Mouse (Mus musculus) G1E (cell line): ENCODE results near the gene Bcar3. TPM values are rescaled to one million over a fixed set of nuclear protein-coding genes. Genes with fewer than 3 reads are reported as not detected.

Source experiments
- ATAC-seq: 2 replicates; pipeline ENCODE4 v1.8.0; 2016; ENCODE audit warnings: mild to moderate bottlenecking; ENCODE audit not compliant: insufficient number of reproducible peaks, poor library complexity, low FRiP score, severe bottlenecking; ENCODE audit errors: extremely low read depth
- DNase-seq: peaks from one replicate; pipeline ENCODE4 v3.0.0; 2012; ENCODE audit warnings: low spot score
- H3K27me3 ChIP-seq: 2 replicates; pipeline ENCODE4 v1.6.1; 2012; ENCODE audit warnings: mild to moderate bottlenecking, low read length, inconsistent platforms; ENCODE audit not compliant: insufficient read depth
- H3K36me3 ChIP-seq: replicated peaks from 2 replicates; pipeline ENCODE3; 2012; ENCODE audit warnings: mild to moderate bottlenecking, inconsistent platforms
- H3K4me1 ChIP-seq: 2 replicates; pipeline ENCODE4 v1.6.1; 2012; ENCODE audit warnings: low read depth, low read length, inconsistent platforms, mixed read lengths; ENCODE audit not compliant: insufficient read depth
- H3K4me3 ChIP-seq: 2 replicates; pipeline ENCODE4 v1.5.1; 2012; ENCODE audit warnings: low read depth, mild to moderate bottlenecking, inconsistent platforms, low read length, moderate library complexity, mixed read lengths
- H3K9me3 ChIP-seq: replicated peaks from 2 replicates; pipeline ENCODE4 v1.6.1; 2012; ENCODE audit warnings: inconsistent platforms
- CTCF ChIP-seq: IDR thresholded peaks from 2 replicates; pipeline ENCODE4 v1.5.1; 2012; ENCODE audit warnings: low read depth, low read length, inconsistent platforms, mixed read lengths
- GATA1 ChIP-seq: IDR thresholded peaks from 2 replicates; pipeline ENCODE4 v1.6.1; 2012; ENCODE audit warnings: borderline replicate concordance, low read length, inconsistent platforms, mixed read lengths
- GATA2 ChIP-seq: IDR thresholded peaks from 2 replicates; pipeline ENCODE4 v1.6.1; 2012; ENCODE audit warnings: low read depth, low read length, inconsistent platforms, borderline replicate concordance
- POLR2AphosphoS5 ChIP-seq: IDR thresholded peaks from 2 replicates; pipeline ENCODE4 v1.6.1; 2012; ENCODE audit warnings: low read depth, low read length, inconsistent platforms; ENCODE audit not compliant: insufficient replicate concordance
- TAL1 ChIP-seq: conservative IDR thresholded peaks from 2 replicates; pipeline ENCODE4 v1.6.1; 2012; ENCODE audit warnings: low read depth, low read length, inconsistent platforms, mixed read lengths
- polyA plus RNA-seq: library from polyadenylated mRNA; stranded (reverse); fragments of >175 nt; gene quantifications from 2 replicates; pipeline ENCODE4 v1.2.3, GENCODE M21; 2012
- total RNA-seq, 2 experiments: library from RNA; stranded (forward) in 1 of 2; stranded (reverse) in 1 of 2; fragments of 200-1000 nt in 1 of 2; fragments of >200 nt in 1 of 2; fragmentation: Nextera tagmentation in 1 of 2; gene quantifications; 2 replicates each; pipeline ENCODE4 v1.2.3; 2014 to 2017

The Bcar3 gene
- total and polyA plus RNA-seq, 3 experiments = 0.27 TPM; not detected in 2

- Histone ChIP-seq H3K36me3 (no peaks in the 10 kb centered on the region), H3K27me3 (no peaks in the 10 kb centered on the region), H3K9me3 (no peaks in the 10 kb centered on the region), H3K4me3 (no peak overlapping the region), H3K4me1 (no peaks in the 10 kb centered on the region)
- DNase-seq (no peak), ATAC-seq (no peak; the same call in 1 of the 2 replicates)
- TF ChIP-seq POLR2AphosphoS5 (no peak), GATA2 (no peak), TAL1 (no peak), CTCF (no peak), GATA1 (no peak)
Observed at GRCm38 (mm10) chr3:122520875-122521274, 226.9 kb downstream of the Bcar3 start.

GRCm38 (mm10) chr3:122521294-122521693 lies 227.4 kb downstream of the Bcar3 start:
- H3K4me1 ChIP-seq = no peaks in the 10 kb centered on the region
- no peak for TF ChIP-seq GATA2
- no peak for TF ChIP-seq POLR2AphosphoS5
- no peak for TF ChIP-seq CTCF
- no peaks in the 10 kb centered on the region for H3K36me3 ChIP-seq
- H3K9me3 ChIP-seq = no peaks in the 10 kb centered on the region
- ATAC-seq (peak; percentile 24; the same call in 1 of the 2 replicates), DNase-seq (no peak)
- no peak overlapping the region for H3K4me3 ChIP-seq
- H3K27me3 ChIP-seq = no peaks in the 10 kb centered on the region

GRCm38 (mm10) chr3:122528477-122528876 lies 234.5 kb downstream of the Bcar3 start:
- Histone ChIP-seq H3K4me1 (no peaks in the 10 kb centered on the region), H3K9me3 (no peaks in the 10 kb centered on the region), H3K36me3 (no peaks in the 10 kb centered on the region), H3K27me3 (no peaks in the 10 kb centered on the region), H3K4me3 (no peak overlapping the region)
- ATAC-seq (no peak), DNase-seq (no peak)
- no peak for TF ChIP-seq GATA2
- no peak for TF ChIP-seq TAL1
- TF ChIP-seq GATA1 = no peak
- TF ChIP-seq POLR2AphosphoS5 = no peak
- TF ChIP-seq CTCF = no peak

DNA sequence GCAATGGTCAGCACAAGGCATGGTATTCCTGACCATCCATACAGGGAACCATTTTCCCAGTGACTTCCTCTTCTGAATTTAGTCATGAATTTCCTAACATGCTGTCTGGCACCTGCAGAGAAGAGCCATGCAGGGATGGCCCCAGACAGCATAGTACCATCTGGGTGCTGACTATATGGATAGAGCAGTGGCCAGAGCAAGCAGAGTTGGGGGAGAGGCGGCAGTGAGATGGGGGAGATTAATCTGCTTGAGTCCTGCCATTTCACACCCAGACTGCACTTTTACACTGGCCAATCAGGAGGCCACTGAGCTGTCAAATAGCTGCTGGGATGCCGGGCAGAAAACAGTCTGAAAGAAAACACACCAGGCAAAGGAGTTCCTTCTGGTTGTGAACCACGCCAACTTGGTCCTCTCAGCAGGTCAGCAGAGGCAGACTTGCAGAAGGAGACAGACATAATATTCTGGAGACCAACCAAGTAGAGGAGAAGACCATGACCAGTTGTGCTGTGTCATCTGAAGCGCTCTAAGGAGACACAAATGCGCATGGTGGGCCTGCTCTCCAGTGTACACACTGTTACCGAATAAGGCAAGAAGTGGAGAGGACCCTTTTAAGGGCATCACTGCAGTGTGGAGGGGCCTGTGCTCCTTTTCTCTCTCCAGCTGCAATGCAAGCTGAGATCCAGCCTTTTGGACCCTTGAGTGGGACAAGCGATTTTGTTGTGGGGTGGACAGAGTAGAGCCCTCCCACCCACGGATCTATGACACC lies 242.2 kb downstream of the Bcar3 start:
- Histone ChIP-seq H3K36me3 (no peaks in the 10 kb centered on the region), H3K9me3 (no peaks in the 10 kb centered on the region), H3K4me3 (no peak overlapping the region), H3K4me1 (no peaks in the 10 kb centered on the region), H3K27me3 (no peaks in the 10 kb centered on the region)
- no peak for DNase-seq
- TF ChIP-seq GATA1 = no peak
- no peak for TF ChIP-seq TAL1
- TF ChIP-seq GATA2 = no peak
- TF ChIP-seq CTCF = no peak
- no peak for TF ChIP-seq POLR2AphosphoS5
- ATAC-seq = no peak

DNA sequence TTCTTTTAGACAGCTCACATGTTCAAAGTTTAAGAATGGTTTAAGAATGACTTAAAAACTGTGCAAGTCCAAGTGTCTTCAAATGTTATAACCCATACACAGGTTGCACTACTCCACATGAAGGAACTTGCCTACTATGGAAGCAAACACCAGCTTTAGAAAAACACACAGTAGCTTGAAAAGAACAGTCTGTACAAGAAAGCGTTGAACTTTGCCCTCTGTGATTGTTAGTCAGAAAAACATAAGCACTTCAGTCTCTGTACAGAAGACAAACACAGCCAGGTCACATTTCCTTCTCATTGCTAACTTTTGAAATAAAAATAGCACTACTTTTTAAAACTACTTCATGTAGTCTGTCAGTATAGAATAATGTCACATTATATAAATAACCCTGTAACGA lies 244.9 kb downstream of the Bcar3 start:
- TF ChIP-seq CTCF (no peak), GATA1 (no peak), TAL1 (no peak), GATA2 (no peak), POLR2AphosphoS5 (no peak)
- Histone ChIP-seq H3K4me1 (no peaks in the 10 kb centered on the region), H3K4me3 (no peak overlapping the region), H3K9me3 (no peaks in the 10 kb centered on the region), H3K27me3 (no peaks in the 10 kb centered on the region), H3K36me3 (no peaks in the 10 kb centered on the region)
- DNase-seq (no peak), ATAC-seq (no peak)

DNA sequence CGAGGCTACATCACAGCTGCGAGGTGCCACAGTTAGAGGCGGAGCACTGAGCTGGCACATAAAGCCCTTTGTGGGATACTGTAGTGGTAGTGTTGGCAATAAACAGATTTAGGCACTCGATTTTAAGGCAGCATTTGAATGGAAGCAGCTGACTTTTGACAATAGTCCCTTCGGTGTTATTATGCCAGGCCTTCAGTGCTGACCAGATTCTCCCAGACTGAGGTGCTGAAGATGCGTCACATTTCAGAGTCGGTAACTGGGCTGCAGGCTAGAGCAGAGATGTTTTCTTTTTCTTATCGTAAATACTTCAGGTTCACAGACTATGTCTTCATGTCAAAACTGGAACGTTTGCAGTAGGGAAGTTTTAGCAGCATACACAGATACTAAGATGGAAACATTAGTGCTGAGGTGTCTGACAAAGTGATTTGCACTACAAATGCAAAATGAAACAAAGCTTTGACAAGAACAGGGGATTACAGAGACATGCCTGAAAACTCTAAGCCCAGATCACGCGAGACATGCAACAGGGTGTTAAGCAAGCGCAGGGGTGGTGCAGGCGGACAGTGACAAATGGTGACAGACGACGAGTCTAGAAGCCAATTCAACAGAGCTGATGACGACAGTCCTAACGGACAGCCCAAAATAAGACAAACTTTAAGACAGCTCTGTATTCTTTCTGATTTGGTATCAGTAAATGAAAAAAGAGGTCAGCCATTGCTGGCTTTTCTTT lies 246.2 kb downstream of the Bcar3 start:
- Histone ChIP-seq H3K27me3 (no peaks in the 10 kb centered on the region; the same call in 1 of the 2 replicates), H3K4me3 (no peak overlapping the region), H3K4me1 (no peaks in the 10 kb centered on the region), H3K9me3 (no peaks in the 10 kb centered on the region), H3K36me3 (no peaks in the 10 kb centered on the region)
- no peak for ATAC-seq
- no peak for DNase-seq
- TF ChIP-seq GATA2 = no peak
- no peak for TF ChIP-seq TAL1
- TF ChIP-seq CTCF = no peak
- no peak for TF ChIP-seq POLR2AphosphoS5
- no peak for TF ChIP-seq GATA1
